Mouse (Mus musculus): ENCODE data around the gene Pink1. TPM values are rescaled to one million over a fixed set of nuclear protein-coding genes. Genes with fewer than 3 reads are reported as not detected.

The Pink1 gene
- 17.8 and 18.5 TPM in 2 replicates for polyA plus RNA-seq (2014; fragmentation: Nextera tagmentation; extraction: Ambion mirVana)

DNA sequence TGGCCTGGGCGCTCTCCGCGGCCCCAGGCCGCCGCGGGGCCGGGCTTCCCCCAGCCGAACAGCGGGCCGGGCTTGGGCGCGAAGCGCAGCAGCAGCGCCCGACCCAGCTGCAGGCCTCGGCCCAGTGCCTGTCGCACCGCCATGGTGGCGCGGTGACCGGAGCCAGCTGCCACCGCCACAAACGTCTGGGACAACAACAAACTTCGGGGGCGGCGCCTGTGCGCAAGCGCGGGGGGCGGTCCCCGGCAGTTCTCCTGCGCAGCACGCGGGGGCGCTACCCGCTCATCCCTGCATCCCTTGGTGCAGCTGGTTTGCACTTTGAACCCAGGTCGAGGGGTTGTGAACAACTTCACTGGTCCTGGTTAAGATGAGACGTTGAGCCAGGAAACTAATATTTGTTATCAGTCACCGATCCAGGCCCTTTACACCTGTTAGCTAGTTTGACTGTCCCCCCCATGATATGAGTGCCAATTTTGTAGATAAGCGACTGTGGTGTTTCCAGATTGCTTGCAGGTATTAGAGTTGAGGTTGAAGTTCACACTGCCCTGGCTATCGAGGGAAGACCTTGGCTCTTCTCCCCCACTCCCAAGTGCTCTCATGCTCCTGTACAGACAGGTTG is at the start of gene Pink1:
Gene Pink1, minus strand, starts transcription at position 231 of the 619 bp plus-strand sequence.
- Histone ChIP-seq H3K9me3 (ENCODE audit: control insufficient read depth, low read length) (no peaks in the 10 kb centered on the region), H3K36me3 (ENCODE audit: control insufficient read depth, insufficient read depth, low read length) (no peaks in the 10 kb centered on the region), H3K27me3 (ENCODE audit: control insufficient read depth, insufficient read depth, low read length) (no peaks in the 10 kb centered on the region), H3K27ac (replicated peaks; ENCODE audit: low read depth, low read length) (peak within 1 kb of the TSS; percentile 91), H3K4me1 (ENCODE audit: control insufficient read depth, insufficient read depth, low read length) (no peaks in the 10 kb centered on the region), H3K4me2 (ENCODE audit: low read depth, severe bottlenecking) (peak within 1 kb of the TSS; percentile 72), H3K4me3 (ENCODE audit: low read depth, low read length) (peak within 1 kb of the TSS; percentile 81), H3K9ac (ENCODE audit: low read length) (peak within 1 kb of the TSS; percentile 84)
- DNase-seq (ENCODE audit: low spot score): peak; percentile 90
- WGBS: 4% methylated on average over 33 of the region's 41 CpGs
- ATAC-seq (ENCODE audit: insufficient number of reproducible peaks, low FRiP score, low TSS enrichment, low read depth): peak; percentile 31

DNA sequence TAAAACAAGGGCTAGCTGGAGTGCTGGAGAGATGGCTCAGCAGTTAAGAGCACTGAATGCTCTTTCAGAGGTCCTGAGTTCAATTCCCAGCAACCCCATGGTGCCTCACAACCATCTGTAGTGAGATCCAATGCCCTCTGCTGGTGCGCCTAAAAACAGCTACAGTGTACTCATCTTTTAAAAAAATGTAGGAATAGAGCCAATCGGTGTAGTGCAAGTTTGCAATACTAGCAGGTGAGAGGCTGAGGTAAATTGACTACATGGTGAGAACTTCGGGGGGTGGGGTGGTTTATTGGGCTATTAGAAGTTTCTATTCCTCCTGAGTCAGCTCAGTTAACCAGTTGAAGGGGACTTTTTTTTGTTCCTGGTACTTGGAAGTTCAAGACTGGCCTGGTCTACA is 49.0 kb upstream of the Pink1 start:
- Histone ChIP-seq H3K4me3 (ENCODE audit: low read depth, low read length) (no peak overlapping the region), H3K27ac (replicated peaks; ENCODE audit: low read depth, low read length) (no peak overlapping the region), H3K9ac (ENCODE audit: low read length) (no peak overlapping the region), H3K27me3 (ENCODE audit: control insufficient read depth, insufficient read depth, low read length) (no peaks in the 10 kb centered on the region), H3K36me3 (ENCODE audit: control insufficient read depth, insufficient read depth, low read length) (no peaks in the 10 kb centered on the region), H3K4me2 (ENCODE audit: low read depth, severe bottlenecking) (no peak overlapping the region), H3K9me3 (ENCODE audit: control insufficient read depth, low read length) (no peaks in the 10 kb centered on the region), H3K4me1 (ENCODE audit: control insufficient read depth, insufficient read depth, low read length) (0 out of 2 replicates have a peak, but pooled peaks cover 3% of the 10 kb centered on the region)
- no peak for DNase-seq (ENCODE audit: low spot score)
- 80% methylated on average over 3 of the region's 3 CpGs for WGBS
- no peak for ATAC-seq (ENCODE audit: insufficient number of reproducible peaks, low FRiP score, low TSS enrichment, low read depth)

DNA sequence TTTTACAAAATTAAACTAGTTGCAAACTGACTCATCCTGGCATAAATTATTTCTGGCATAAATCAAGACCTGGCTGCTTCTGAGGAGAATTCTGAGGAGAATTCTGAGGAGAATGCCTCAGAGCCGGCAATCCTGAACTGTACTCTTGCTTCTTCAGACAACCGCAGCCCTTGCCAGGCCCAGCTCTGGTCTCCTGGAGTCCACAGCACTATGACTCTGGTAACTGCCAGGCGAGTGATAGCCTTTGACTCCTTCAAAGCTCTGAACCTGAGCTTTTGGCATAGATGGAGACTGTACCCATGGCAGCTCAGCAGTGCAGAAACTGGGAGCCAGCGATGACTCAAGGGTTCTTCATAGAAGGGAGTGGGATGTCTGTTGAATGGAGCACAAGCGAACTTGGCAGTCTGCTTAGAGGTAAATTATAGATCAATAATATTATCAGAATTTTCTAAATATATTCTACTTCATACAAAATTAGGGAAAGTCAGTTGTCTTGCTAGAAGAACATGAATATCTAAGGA is 44.9 kb upstream of the Pink1 start:
- Histone ChIP-seq H3K9ac (ENCODE audit: low read length) (no peak overlapping the region), H3K36me3 (ENCODE audit: control insufficient read depth, insufficient read depth, low read length) (no peaks in the 10 kb centered on the region), H3K4me3 (ENCODE audit: low read depth, low read length) (no peak overlapping the region), H3K27me3 (ENCODE audit: control insufficient read depth, insufficient read depth, low read length) (no peaks in the 10 kb centered on the region), H3K27ac (replicated peaks; ENCODE audit: low read depth, low read length) (no peak overlapping the region), H3K9me3 (ENCODE audit: control insufficient read depth, low read length) (no peaks in the 10 kb centered on the region), H3K4me1 (ENCODE audit: control insufficient read depth, insufficient read depth, low read length) (0 out of 2 replicates have a peak, but pooled peaks cover 3% of the 10 kb centered on the region), H3K4me2 (ENCODE audit: low read depth, severe bottlenecking) (no peak overlapping the region)
- ATAC-seq (ENCODE audit: insufficient number of reproducible peaks, low FRiP score, low TSS enrichment, low read depth) (no peak), DNase-seq (ENCODE audit: low spot score) (no peak)
- 82% methylated on average over 5 of the region's 5 CpGs for WGBS

DNA sequence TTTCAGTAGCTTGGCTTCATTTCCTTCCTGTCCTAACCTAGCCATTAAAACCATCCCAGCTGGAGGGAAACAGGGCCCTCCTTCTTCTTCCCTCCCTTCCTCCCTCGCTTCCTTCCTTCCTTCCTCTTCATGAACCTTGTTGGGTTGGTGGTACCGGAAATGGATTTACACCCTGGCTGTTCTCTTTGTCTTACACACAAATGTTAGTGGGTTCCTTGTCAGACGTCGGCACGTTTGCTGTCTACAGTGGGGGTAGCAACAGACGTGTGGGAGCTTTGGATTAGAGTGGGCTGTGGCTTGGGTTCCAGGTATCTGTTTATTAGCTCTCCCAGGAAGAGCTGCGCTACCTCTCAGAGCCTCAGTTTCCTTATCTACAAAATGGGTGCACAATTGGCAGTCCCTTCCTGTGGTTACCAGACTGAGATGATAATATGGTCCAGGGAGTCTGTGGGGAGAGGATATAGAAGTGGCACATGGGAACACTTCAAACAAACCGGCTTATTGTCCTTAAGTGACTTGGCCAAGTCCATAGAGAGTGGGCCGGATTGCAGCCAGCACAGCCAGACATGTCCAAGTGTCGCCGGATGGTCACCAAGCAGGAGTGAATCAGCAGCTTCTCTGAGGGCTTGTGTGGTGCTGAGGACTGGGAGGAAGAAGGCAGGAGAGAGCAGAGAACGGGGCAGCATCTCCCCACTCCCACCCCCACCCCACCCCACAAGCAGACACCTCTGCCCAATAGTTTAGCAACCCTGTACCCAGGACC is 42.6 kb upstream of the Pink1 start:
- 0 out of 2 replicates have a peak, but pooled peaks cover 3% of the 10 kb centered on the region for H3K4me1 ChIP-seq (ENCODE audit: control insufficient read depth, insufficient read depth, low read length)
- H3K9ac ChIP-seq (ENCODE audit: low read length): no peak overlapping the region
- ATAC-seq (ENCODE audit: insufficient number of reproducible peaks, low FRiP score, low TSS enrichment, low read depth) (no peak), DNase-seq (ENCODE audit: low spot score) (no peak)
- no peaks in the 10 kb centered on the region for H3K36me3 ChIP-seq (ENCODE audit: control insufficient read depth, insufficient read depth, low read length)
- no peak overlapping the region for H3K27ac ChIP-seq (replicated peaks; ENCODE audit: low read depth, low read length)
- no peaks in the 10 kb centered on the region for H3K9me3 ChIP-seq (ENCODE audit: control insufficient read depth, low read length)
- 77% methylated on average over 12 of the region's 12 CpGs for WGBS
- no peak overlapping the region for H3K4me2 ChIP-seq (ENCODE audit: low read depth, severe bottlenecking)
- no peak overlapping the region for H3K4me3 ChIP-seq (ENCODE audit: low read depth, low read length)
- no peaks in the 10 kb centered on the region for H3K27me3 ChIP-seq (ENCODE audit: control insufficient read depth, insufficient read depth, low read length)

DNA sequence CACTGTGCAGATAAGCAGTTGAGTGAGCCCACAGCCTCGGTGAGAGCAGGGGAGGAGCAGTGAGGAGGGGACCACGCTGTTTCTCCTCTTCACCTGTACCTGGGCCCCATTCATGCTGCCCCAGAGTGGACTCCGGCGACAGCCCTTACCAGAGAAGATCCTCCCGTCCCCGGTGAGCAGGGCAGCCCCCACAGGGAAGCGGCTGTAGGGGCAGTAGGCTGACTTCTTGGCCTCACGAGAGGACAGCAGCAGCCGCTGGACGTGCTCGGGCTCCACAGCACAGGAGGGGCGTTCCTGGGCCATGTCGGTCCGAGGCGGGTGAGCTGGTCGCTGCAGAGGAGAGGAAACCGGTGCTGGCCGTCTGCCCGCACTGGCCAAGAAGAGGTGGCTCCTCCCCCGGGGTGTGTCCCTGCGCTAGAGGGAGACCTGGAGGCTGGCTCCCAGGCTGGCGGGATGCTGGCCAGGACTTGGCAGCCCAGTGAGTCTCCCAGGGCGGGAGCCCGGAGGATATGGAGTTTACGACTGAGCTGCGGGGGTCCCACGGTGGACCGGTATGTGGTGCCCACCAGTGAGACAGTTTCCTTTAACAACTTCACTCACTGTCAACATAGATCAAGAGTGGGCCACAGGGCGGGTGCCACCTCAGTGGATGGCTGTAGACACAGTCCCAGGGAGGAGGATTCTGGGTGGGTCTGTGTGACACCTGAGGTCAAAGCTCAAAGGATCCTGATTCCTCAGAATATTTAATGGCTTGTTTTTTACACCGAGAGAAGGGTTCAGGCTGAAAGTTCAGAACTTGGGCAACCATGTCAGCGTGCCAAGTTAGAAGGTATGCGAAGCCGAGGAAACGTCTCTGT is 41.8 kb upstream of the Pink1 start, which contains the start of gene Cda:
Gene Cda, minus strand, starts transcription at position 352 of the 857 bp plus-strand sequence.
- no peaks in the 10 kb centered on the region for H3K9me3 ChIP-seq (ENCODE audit: control insufficient read depth, low read length)
- H3K9ac ChIP-seq (ENCODE audit: low read length): peak within 1 kb of the TSS; percentile 55
- H3K4me2 ChIP-seq (ENCODE audit: low read depth, severe bottlenecking): peak within 1 kb of the TSS; percentile 75
- DNase-seq (ENCODE audit: low spot score) (peak; percentile 82), ATAC-seq (ENCODE audit: insufficient number of reproducible peaks, low FRiP score, low TSS enrichment, low read depth) (peak; percentile 75; the same call in 1 of the 2 replicates)
- 0 out of 2 replicates have a peak, but pooled peaks cover 3% of the 10 kb centered on the region for H3K4me1 ChIP-seq (ENCODE audit: control insufficient read depth, insufficient read depth, low read length)
- H3K27me3 ChIP-seq (ENCODE audit: control insufficient read depth, insufficient read depth, low read length): no peaks in the 10 kb centered on the region
- 9% methylated on average over 34 of the region's 34 CpGs for WGBS
- H3K4me3 ChIP-seq (ENCODE audit: low read depth, low read length): peak within 1 kb of the TSS; percentile 34
- H3K36me3 ChIP-seq (ENCODE audit: control insufficient read depth, insufficient read depth, low read length): no peaks in the 10 kb centered on the region
- H3K27ac ChIP-seq (replicated peaks; ENCODE audit: low read depth, low read length): no peak within 1 kb of the TSS

DNA sequence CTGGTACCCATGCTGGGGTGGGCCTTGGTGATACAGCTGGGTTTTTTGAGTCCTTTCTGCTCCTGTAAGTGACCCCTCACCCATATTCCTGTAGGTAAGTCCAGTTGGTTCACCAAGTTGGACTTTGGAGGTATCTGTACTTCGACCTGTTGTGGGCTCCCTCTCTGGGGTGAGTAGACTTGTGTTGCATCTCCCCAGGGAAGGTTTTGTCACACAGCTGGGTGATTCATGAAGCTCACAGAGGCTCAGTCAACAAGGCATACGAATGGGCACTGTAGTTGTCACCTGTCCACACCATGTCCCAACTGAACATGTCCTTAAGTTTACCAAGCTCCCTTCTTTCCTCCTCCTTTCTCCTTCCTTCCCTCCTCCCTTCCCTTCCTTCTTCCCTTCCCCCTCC is 40.5 kb upstream of the Pink1 start:
- no peak overlapping the region for H3K4me2 ChIP-seq (ENCODE audit: low read depth, severe bottlenecking)
- no peak overlapping the region for H3K27ac ChIP-seq (replicated peaks; ENCODE audit: low read depth, low read length)
- H3K4me1 ChIP-seq (ENCODE audit: control insufficient read depth, insufficient read depth, low read length): 0 out of 2 replicates have a peak, but pooled peaks cover 3% of the 10 kb centered on the region
- no peaks in the 10 kb centered on the region for H3K9me3 ChIP-seq (ENCODE audit: control insufficient read depth, low read length)
- no peaks in the 10 kb centered on the region for H3K36me3 ChIP-seq (ENCODE audit: control insufficient read depth, insufficient read depth, low read length)
- ATAC-seq (ENCODE audit: insufficient number of reproducible peaks, low FRiP score, low TSS enrichment, low read depth): no peak
- H3K27me3 ChIP-seq (ENCODE audit: control insufficient read depth, insufficient read depth, low read length): no peaks in the 10 kb centered on the region
- H3K4me3 ChIP-seq (ENCODE audit: low read depth, low read length): no peak overlapping the region
- WGBS: 89% methylated on average over 2 of the region's 2 CpGs
- no peak overlapping the region for H3K9ac ChIP-seq (ENCODE audit: low read length)
- no peak for DNase-seq (ENCODE audit: low spot score)

DNA sequence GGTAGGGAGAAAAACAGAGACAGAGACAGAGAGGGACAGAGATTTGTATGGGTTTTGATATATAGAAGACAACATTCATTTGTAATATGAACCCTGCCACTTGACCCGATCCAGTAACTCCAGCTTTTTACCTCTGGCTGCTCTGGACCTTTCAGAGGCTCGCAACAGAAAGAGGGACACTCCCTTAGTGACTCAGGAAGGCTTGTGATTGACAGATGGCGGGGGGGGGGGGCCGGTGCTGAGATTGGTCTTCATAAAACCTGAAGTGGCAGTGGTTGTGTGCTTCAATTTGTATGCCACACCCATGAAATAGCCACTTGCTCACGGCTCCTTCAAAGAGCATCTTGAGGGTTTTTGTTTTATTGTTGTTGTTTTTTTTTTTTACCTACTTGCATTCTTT is 37.4 kb upstream of the Pink1 start:
- Histone ChIP-seq H3K36me3 (ENCODE audit: control insufficient read depth, insufficient read depth, low read length) (no peaks in the 10 kb centered on the region), H3K9me3 (ENCODE audit: control insufficient read depth, low read length) (no peaks in the 10 kb centered on the region), H3K4me1 (ENCODE audit: control insufficient read depth, insufficient read depth, low read length) (0 out of 2 replicates have a peak, but pooled peaks cover 3% of the 10 kb centered on the region), H3K4me2 (ENCODE audit: low read depth, severe bottlenecking) (no peak overlapping the region), H3K9ac (ENCODE audit: low read length) (no peak overlapping the region), H3K27me3 (ENCODE audit: control insufficient read depth, insufficient read depth, low read length) (no peaks in the 10 kb centered on the region), H3K27ac (replicated peaks; ENCODE audit: low read depth, low read length) (no peak overlapping the region), H3K4me3 (ENCODE audit: low read depth, low read length) (no peak overlapping the region)
- DNase-seq (ENCODE audit: low spot score): no peak
- WGBS: 57% methylated on average over 5 of the region's 5 CpGs
- no peak for ATAC-seq (ENCODE audit: insufficient number of reproducible peaks, low FRiP score, low TSS enrichment, low read depth)

DNA sequence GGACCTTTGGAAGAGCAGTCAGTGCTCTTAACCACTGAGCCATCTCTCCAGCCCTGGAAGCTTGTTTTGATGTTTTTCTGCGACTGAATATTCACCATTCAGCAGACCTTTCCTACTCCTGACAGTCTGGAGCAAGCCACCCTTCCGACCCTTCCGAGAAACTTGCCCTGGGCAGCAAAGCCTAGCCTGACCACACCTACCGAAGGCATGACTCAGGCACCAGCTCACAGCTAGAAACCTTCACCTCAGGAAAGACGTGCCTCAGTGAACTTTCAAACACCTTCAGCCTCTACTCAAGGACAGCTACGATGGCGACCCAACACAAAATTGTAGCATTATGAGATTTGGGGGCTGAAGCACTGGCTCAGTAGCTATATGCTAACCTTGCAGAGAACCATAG is 36.8 kb upstream of the Pink1 start:
- ATAC-seq (ENCODE audit: insufficient number of reproducible peaks, low FRiP score, low TSS enrichment, low read depth): no peak
- Histone ChIP-seq H3K4me1 (ENCODE audit: control insufficient read depth, insufficient read depth, low read length) (0 out of 2 replicates have a peak, but pooled peaks cover under 1% of the 10 kb centered on the region), H3K4me3 (ENCODE audit: low read depth, low read length) (no peak overlapping the region), H3K9me3 (ENCODE audit: control insufficient read depth, low read length) (no peaks in the 10 kb centered on the region), H3K4me2 (ENCODE audit: low read depth, severe bottlenecking) (no peak overlapping the region), H3K9ac (ENCODE audit: low read length) (no peak overlapping the region), H3K27me3 (ENCODE audit: control insufficient read depth, insufficient read depth, low read length) (no peaks in the 10 kb centered on the region), H3K36me3 (ENCODE audit: control insufficient read depth, insufficient read depth, low read length) (no peaks in the 10 kb centered on the region), H3K27ac (replicated peaks; ENCODE audit: low read depth, low read length) (no peak overlapping the region)
- no peak for DNase-seq (ENCODE audit: low spot score)
- 82% methylated on average over 7 of the region's 7 CpGs for WGBS

Data from limb, embryonic 11.5 days (tissue).